Mouse (Mus musculus): ENCODE data around the gene Cdh3.

Gene Cdh3

GRCm38 (mm10) chr8:106606601-106607145 lies 96.0 kb downstream of the Cdh3 start:
- in situ Hi-C loops (cut with MboI, MseI), result no loop called here

Measured in T-helper 1 cell (primary cell).